Mouse (Mus musculus): Measurements from ENCODE around the gene Ndnf. TPM values are rescaled to one million over a fixed set of nuclear protein-coding genes. Genes with fewer than 3 reads are reported as not detected.

Gene Ndnf
- polyA plus RNA-seq, 1 experiment from 2014 or later, result 12.7 TPM

- no peak for ATAC-seq (ENCODE audit: low FRiP score, low read depth)
- WGBS, result 89% methylated on average over 3 of the region's 3 CpGs
Observed at GRCm38 (mm10) chr6:65760073-65760472, 88.7 kb downstream of the Ndnf start.

More at GRCm38 (mm10) chr6:65760073-65760472, 88.7 kb downstream of the Ndnf start:
- Histone ChIP-seq H3K9ac (no peak overlapping the region), H3K36me3 (no peaks in the 10 kb centered on the region), H3K4me3 (no peak overlapping the region), H3K27me3 (no peaks in the 10 kb centered on the region), H3K4me2 (no peak overlapping the region), H3K9me3 (no peaks in the 10 kb centered on the region), H3K4me1 (replicated peaks) (0 out of 2 replicates have a peak, but pooled peaks cover 4% of the 10 kb centered on the region), H3K27ac (replicated peaks) (no peak overlapping the region)

Other genes starting within 250 kb of the Ndnf start
- gene Tnip3, start 146.3 kb upstream of the Ndnf start, polyA plus RNA-seq (2015; fragmentation: Nextera tagmentation; extraction: Ambion mirVana), result not detected in 2 replicates
- gene Prdm5, start 107.4 kb downstream of the Ndnf start, polyA plus RNA-seq (2015; fragmentation: Nextera tagmentation; extraction: Ambion mirVana), result 6.8 and 6.9 TPM in 2 replicates

Measured in hindbrain, embryonic 15.5 days (tissue).